Mouse (Mus musculus) heart, postnatal 36 days (tissue): ENCODE measurements around the gene Gm11042. TPM values are rescaled to one million over a fixed set of nuclear protein-coding genes. Genes with fewer than 3 reads are reported as not detected.

Experiments
- DNase-seq, 2 experiments: peaks; one replicate each; pipeline ENCODE4 v3.0.0; 2021 to 2022
- intact Hi-C: fragments of 180-260 bp; cut with DNase I; formaldehyde crosslinking; loops from one replicate; pipeline ENCODE4 v1.15.1; 2025
- total RNA-seq, 2 experiments: library from RNA; stranded (reverse); gene quantifications; 2 replicates each; pipeline ENCODE4 v1.2.3; 2021

Gene Gm11042
- total RNA-seq, 2 experiments from 2014 or later = not detected

GRCm38 (mm10) chr12:74293624-74294023 lies 22.6 kb downstream of the Gm11042 start:
- peak in 1 of 2 experiments; percentile 19 for DNase-seq
- intact Hi-C loops = loop anchor here (2.0 to 10.0 kb wide), 3 partner anchors 281 to 729 kb away; no protein-coding TSS in a partner anchor

- DNase-seq = no peak
- intact Hi-C loops = loop anchor here (5.0 to 10.0 kb wide), 2 partner anchors 279 to 726 kb away; no protein-coding TSS in a partner anchor
These were observed 25.2 kb downstream of the Gm11042 start for GRCm38 (mm10) chr12:74290983-74291382.

- DNase-seq = no peak
- intact Hi-C loops = no loop called here
These were observed 31.5 kb downstream of the Gm11042 start for GRCm38 (mm10) chr12:74284685-74285054.

GRCm38 (mm10) chr12:74284020-74284684 lies 32.0 kb downstream of the Gm11042 start:
- intact Hi-C loops = no loop called here
- DNase-seq = peak; percentile 26 to 38

- no peak for DNase-seq
- intact Hi-C loops = no loop called here
These were observed 33.3 kb downstream of the Gm11042 start for GRCm38 (mm10) chr12:74282846-74283245.

GRCm38 (mm10) chr12:74281403-74281802 lies 34.8 kb downstream of the Gm11042 start:
- DNase-seq = no peak
- intact Hi-C loops = no loop called here

- DNase-seq = no peak
- intact Hi-C loops = no loop called here
These were observed 38.9 kb downstream of the Gm11042 start for GRCm38 (mm10) chr12:74277265-74277664.

GRCm38 (mm10) chr12:74272545-74272944 lies 43.6 kb downstream of the Gm11042 start:
- no peak for DNase-seq
- intact Hi-C loops = no loop called here

- DNase-seq = no peak
- intact Hi-C loops = no loop called here
These were observed 47.4 kb downstream of the Gm11042 start for GRCm38 (mm10) chr12:74268644-74269285.

GRCm38 (mm10) chr12:74267049-74267448 lies 49.1 kb downstream of the Gm11042 start:
- intact Hi-C loops = no loop called here
- DNase-seq = no peak
